In genomic region chr4:141272878-141273277, GRCm38 (mm10) we compare ENCODE assay signal across 8 mouse cellular contexts. TPM values are rescaled to one million over a fixed set of nuclear protein-coding genes. Genes with fewer than 3 reads are reported as not detected.
DNase-seq lines count a peak whose midpoint lies in the region; ATAC-seq and TF ChIP-seq lines count a peak whose summit lies in the region.

No protein-coding gene starts in this region.

- no peak for ATAC-seq in kidney, postnatal 0 days (replicated peaks; ENCODE audit: low FRiP score, low read depth)
- no peak for ATAC-seq in hindbrain, embryonic 16.5 days

- 18% methylated on average over 14 of the region's 14 CpGs for WGBS in kidney, postnatal 0 days
- 13% methylated on average over 14 of the region's 14 CpGs for WGBS in embryonic facial prominence, embryonic 10.5 days
- 24% methylated on average over 14 of the region's 14 CpGs for WGBS in hindbrain, embryonic 16.5 days

- no peak for TF ChIP-seq CTCF in kidney, postnatal 0 days (IDR thresholded peaks at IDR 0.05; ENCODE audit: low read depth)
- no peak for TF ChIP-seq CTCF in left cerebral cortex, adult 2 months (IDR thresholded peaks at IDR 0.05)

- H3K27me3 ChIP-seq in kidney, postnatal 0 days (ENCODE audit: insufficient read depth, low read length), result no peaks in the 10 kb centered on the region
- peaks cover 51% of the 10 kb centered on the region for H3K27me3 ChIP-seq in embryonic facial prominence, embryonic 10.5 days (replicated peaks; ENCODE audit: low read depth, poor library complexity, severe bottlenecking)
- H3K27me3 ChIP-seq in hindbrain, embryonic 16.5 days (replicated peaks; ENCODE audit: control insufficient read depth, insufficient read depth, low read length), result no peaks in the 10 kb centered on the region

- no peak overlapping the region for H3K4me3 ChIP-seq in kidney, postnatal 0 days (replicated peaks; ENCODE audit: low read depth, low read length)
- H3K4me3 ChIP-seq in embryonic facial prominence, embryonic 10.5 days, result peak overlapping the region; percentile 43
- H3K4me3 ChIP-seq in hindbrain, embryonic 16.5 days (ENCODE audit: low read length), result no peak overlapping the region
- H3K4me3 ChIP-seq in left cerebral cortex, adult 2 months, result no peak overlapping the region

- intact Hi-C loops in left cerebral cortex, adult 2 months (cut with DNase I), result loop anchor here (1.0 kb wide), 1 partner anchor 90 kb away; no protein-coding TSS in a partner anchor

- peak overlapping the region; percentile 38; the same call in 1 of the 2 replicates for H3K27ac ChIP-seq in kidney, postnatal 0 days
- H3K27ac ChIP-seq in embryonic facial prominence, embryonic 10.5 days (replicated peaks), result peak overlapping the region; percentile 24; the same call in 1 of the 2 replicates
- H3K27ac ChIP-seq in hindbrain, embryonic 16.5 days (ENCODE audit: low read depth, low read length), result no peak overlapping the region
- no peak overlapping the region for H3K27ac ChIP-seq in left cerebral cortex, adult 2 months

- no peaks in the 10 kb centered on the region for H3K9me3 ChIP-seq in kidney, postnatal 0 days (replicated peaks; ENCODE audit: low read length)
- no peaks in the 10 kb centered on the region; the same call in 1 of the 2 replicates for H3K9me3 ChIP-seq in embryonic facial prominence, embryonic 10.5 days
- no peaks in the 10 kb centered on the region for H3K9me3 ChIP-seq in hindbrain, embryonic 16.5 days (ENCODE audit: control insufficient read depth, low read length)

- H3K36me3 ChIP-seq in kidney, postnatal 0 days (ENCODE audit: insufficient read depth, low read length), result no peaks in the 10 kb centered on the region
- H3K36me3 ChIP-seq in embryonic facial prominence, embryonic 10.5 days (replicated peaks), result no peaks in the 10 kb centered on the region
- H3K36me3 ChIP-seq in hindbrain, embryonic 16.5 days (ENCODE audit: control insufficient read depth, insufficient read depth, low read length), result no peaks in the 10 kb centered on the region

- peaks cover 12% of the 10 kb centered on the region for H3K4me1 ChIP-seq in kidney, postnatal 0 days (replicated peaks; ENCODE audit: insufficient read depth, low read length)
- peaks cover 47% of the 10 kb centered on the region for H3K4me1 ChIP-seq in embryonic facial prominence, embryonic 10.5 days
- H3K4me1 ChIP-seq in hindbrain, embryonic 16.5 days (ENCODE audit: control insufficient read depth, insufficient read depth, low read depth, low read length), result peaks cover 7% of the 10 kb centered on the region

- H3K9ac ChIP-seq in kidney, postnatal 0 days (ENCODE audit: low read depth, low read length), result no peak overlapping the region
- peak overlapping the region; percentile 52 for H3K9ac ChIP-seq in hindbrain, embryonic 16.5 days (ENCODE audit: low read depth, low read length)

- peak overlapping the region; percentile 44 for H3K4me2 ChIP-seq in kidney, postnatal 0 days (ENCODE audit: low read length)
- H3K4me2 ChIP-seq in hindbrain, embryonic 16.5 days (ENCODE audit: low read length), result peak overlapping the region; percentile 46

- DNase-seq in kidney, postnatal 0 days (ENCODE audit: low spot score), result peak; percentile 66
- DNase-seq in kidney, postnatal 10 days, result no peak
- no peak for DNase-seq in embryonic facial prominence, embryonic 10.5 days (ENCODE audit: low spot score)
- DNase-seq in lung, postnatal 4 days, result peak; percentile 66 to 72
- DNase-seq in right cerebral cortex, postnatal 14 days, result no peak
- no peak for DNase-seq in left cerebral cortex, adult 2 months (ENCODE audit: extremely low spot score in 1 of 2, low spot score in 2 of 2)
- no peak for DNase-seq in kidney, adult 11 months

RNA-seq across cellular contexts. Expression of gene Epha2, which starts 28.2 kb away (rescaled TPM):
- polyA plus RNA-seq in kidney, postnatal 0 days (2015; fragmentation: Nextera tagmentation; extraction: Ambion mirVana), result 5.6 and 5.8 TPM in 2 replicates
- 2.4 and 3.0 TPM in 2 replicates for polyA plus RNA-seq in embryonic facial prominence, embryonic 10.5 days (2016; fragmentation: Nextera tagmentation; extraction: Ambion mirVana)
- 1.1 TPM in 2 replicates for polyA plus RNA-seq in hindbrain, embryonic 16.5 days (2015; fragmentation: Nextera tagmentation; extraction: Ambion mirVana)
- 1 to 10 TPM; 1.3 to 1.9 TPM for total RNA-seq in left cerebral cortex, adult 2 months (2021)

RNA-seq across cellular contexts. Expression of gene Arhgef19, which starts 33.6 kb away (rescaled TPM):
- 5.2 and 5.7 TPM in 2 replicates for polyA plus RNA-seq in kidney, postnatal 0 days (2015; fragmentation: Nextera tagmentation; extraction: Ambion mirVana)
- polyA plus RNA-seq in embryonic facial prominence, embryonic 10.5 days (2016; fragmentation: Nextera tagmentation; extraction: Ambion mirVana), result 6.1 and 8.7 TPM in 2 replicates
- 1.7 and 2.0 TPM in 2 replicates for polyA plus RNA-seq in hindbrain, embryonic 16.5 days (2015; fragmentation: Nextera tagmentation; extraction: Ambion mirVana)
- total RNA-seq in left cerebral cortex, adult 2 months (2021), result 10 to 100 TPM; 17.1 to 18.2 TPM

RNA-seq across cellular contexts. Expression of gene Rsg1, which starts 59.1 kb away (rescaled TPM):
- polyA plus RNA-seq in kidney, postnatal 0 days (2015; fragmentation: Nextera tagmentation; extraction: Ambion mirVana), result 2.7 and 3.1 TPM in 2 replicates
- 8.4 and 8.5 TPM in 2 replicates for polyA plus RNA-seq in embryonic facial prominence, embryonic 10.5 days (2016; fragmentation: Nextera tagmentation; extraction: Ambion mirVana)
- polyA plus RNA-seq in hindbrain, embryonic 16.5 days (2015; fragmentation: Nextera tagmentation; extraction: Ambion mirVana), result 8.4 and 8.9 TPM in 2 replicates
- 1 to 10 TPM; 2.7 to 4.4 TPM for total RNA-seq in left cerebral cortex, adult 2 months (2021)

Comparison
In these comparisons a context has a peak if more than half of its experiments do, and no peak if none do; other contexts are left out.
1. DNase-seq: peak in kidney, postnatal 0 days (single experiment) and lung, postnatal 4 days (2 of 2); none in kidney, postnatal 10 days (single experiment), embryonic facial prominence, embryonic 10.5 days (single experiment), right cerebral cortex, postnatal 14 days (single experiment), left cerebral cortex, adult 2 months (0 of 2) and kidney, adult 11 months (single experiment).
2. H3K27ac ChIP-seq: peak in kidney, postnatal 0 days (single experiment) and embryonic facial prominence, embryonic 10.5 days (single experiment); none in hindbrain, embryonic 16.5 days (single experiment) and left cerebral cortex, adult 2 months (single experiment).